Mouse (Mus musculus): ENCODE measurements at regions not wholly inside any gene's neighbourhood (a gene's known extent, or its start where the extent isn't known, plus 50 kb on each side); places are given as distances from the start of the nearest gene placed in this dataset.

DNA sequence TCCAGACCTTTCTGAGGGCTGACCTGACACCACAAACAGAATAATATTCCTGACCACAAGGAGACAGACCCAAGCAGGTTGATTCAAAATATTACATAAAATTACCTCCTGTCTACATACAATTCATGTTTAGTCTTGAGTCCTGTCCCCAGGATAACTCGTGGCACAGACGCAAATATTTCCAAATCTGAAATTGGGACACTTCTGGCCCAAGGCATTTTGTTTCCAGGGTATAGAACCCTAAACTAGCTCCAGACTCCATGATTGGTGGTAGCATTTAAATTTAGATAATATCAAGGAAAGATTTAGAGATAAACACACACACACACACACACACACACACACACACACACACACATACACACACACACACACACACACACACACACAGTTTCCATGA lies 498.7 kb downstream of the Med13l start:
- no peak for DNase-seq (ENCODE audit: low spot score)

DNA sequence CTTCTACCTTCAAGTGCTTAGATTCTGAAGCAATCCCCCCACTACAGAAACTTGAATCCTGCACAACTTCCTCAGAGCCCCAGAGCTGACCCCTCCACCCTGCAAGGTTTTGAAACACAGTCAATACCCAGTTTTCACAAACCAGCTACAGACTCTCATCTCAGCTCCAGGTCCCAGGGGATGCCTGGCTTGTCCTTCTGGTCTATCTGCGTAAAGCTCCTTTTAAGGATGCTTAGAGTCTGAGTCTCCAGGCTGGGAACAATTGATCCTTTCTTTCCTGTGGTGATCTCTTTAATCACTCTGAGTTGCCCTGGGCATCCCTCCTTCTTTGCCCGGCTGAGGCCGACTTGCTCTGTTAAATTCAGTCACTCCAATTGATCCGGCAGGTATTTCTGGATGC lies 500.4 kb downstream of the Med13l start:
- no peak for DNase-seq (ENCODE audit: low spot score)

DNA sequence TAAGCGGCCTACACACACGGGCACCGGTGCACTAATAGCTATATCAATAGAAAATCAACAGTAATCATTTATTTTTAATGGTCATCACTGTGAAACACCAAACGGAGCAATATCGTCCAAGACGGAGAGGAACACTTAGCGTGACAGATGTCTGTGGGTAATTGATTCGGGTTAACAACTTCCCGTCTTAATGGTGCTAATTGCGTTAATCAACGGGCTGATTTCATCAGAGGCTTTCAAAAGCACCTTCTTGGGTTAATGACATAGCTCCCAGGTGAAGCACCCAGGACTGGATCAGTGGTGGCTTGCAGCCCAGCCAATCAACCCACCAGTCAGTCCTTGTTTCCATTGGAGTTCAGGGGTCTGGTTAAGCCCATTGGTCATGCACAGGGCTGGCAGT lies 502.0 kb downstream of the Med13l start:
- no peak for DNase-seq (ENCODE audit: low spot score)

DNA sequence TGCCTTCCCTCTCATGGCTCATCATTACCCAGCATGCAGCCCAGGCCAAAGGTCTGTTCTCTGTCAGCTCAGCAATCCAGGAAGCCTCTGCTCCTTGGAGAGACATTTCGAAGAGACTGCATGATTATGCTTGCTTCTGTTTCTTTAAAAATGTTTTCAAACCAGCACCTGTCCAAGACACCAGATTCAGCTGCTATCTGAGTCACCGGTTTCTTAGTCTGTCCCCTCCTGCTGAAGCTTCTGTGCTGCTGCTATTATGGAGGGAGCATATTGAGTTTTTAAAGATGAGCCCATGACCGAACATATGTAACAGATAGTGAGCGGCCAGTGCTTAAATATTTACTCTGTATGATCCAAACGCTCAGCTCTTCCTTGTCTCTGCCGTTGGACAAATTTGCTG lies 506.2 kb downstream of the Med13l start:
- no peak for DNase-seq (ENCODE audit: low spot score)

DNA sequence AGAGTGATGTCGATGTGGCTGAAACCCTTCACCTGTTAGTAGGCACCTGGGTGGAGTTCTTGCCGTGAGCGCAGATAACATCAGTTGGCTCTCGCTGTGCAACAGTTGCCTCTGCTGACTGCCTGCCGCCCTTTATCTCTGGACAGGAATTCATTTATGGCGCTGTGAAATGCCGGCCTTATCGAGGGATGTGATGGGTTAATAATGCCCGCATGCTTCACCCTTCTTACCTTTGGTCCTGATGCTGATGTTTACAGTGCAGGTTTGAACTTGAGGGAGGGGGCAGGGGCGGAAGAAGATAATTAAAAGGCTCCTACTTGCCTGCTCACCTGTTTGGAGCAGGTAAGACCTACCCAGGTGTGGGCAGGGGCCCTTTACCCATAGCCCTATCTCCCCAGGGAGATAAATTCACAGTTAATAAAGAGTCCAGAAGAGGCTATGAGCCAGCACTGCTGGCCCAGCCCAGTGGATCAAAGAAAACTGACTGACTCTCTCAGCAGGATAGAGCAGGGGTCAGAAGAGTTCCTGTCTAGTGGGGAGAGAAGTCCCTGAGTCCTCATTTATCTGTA lies 509.4 kb downstream of the Med13l start:
- DNase-seq (ENCODE audit: low spot score), result no peak

DNA sequence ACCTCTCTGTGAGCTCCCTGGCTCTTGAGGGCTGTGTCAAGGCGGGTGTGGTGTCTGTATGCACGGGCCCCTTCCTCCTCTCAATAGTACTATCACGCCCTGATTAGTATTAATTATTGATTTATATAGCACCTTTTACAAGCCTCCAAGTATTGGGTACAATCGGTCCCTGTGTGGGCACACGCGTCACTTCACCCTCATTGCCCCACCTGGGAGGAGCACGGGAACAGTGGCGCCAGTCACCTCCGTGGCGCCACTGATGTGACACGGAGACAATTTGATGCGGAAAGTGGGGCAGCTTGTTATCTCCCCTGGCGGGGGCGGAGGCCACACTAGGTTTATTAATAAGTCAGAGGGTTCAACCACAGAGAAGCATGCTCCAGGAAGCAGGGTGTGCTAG lies 512.2 kb downstream of the Med13l start:
- DNase-seq (ENCODE audit: low spot score), result no peak

DNA sequence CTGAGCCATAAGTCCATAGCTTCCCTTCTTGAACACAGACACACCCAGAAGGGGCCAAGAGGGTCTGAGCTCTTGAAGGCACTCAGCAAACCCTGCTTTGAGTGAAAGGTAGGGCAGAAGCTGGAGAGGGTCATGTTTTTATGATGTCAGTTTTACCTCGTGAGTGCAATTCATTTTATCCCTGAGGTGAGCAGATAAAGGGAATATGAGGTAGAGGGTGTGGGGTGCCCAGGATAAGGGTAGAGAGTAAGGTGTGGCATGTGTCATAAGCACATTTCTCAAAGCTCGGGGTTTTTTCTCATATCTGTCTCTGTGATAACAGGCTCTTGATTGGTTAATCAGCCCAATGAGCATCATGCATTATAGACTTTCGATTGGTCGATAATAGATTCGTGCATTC lies 520.3 kb downstream of the Med13l start:
- no peak for DNase-seq (ENCODE audit: low spot score)

DNA sequence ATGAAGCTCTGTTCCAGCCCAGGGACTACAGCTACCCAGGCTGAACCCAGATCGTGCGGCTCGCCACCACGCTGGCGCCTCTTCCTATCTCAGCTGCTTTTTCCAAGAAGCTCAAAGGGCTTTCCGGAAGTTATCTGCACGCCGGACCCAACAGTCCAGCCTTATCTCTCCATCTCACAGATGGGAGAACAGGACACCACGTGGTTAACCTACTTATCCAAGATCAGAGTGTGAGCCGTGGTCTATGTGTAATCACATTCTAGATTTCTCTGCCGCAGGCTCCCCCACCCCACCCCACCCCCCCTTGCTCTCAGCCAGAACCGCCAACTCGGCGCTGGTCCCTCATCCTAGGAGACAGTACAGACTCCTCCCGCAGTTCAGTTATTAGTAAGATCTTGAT lies 522.4 kb downstream of the Med13l start:
- DNase-seq (ENCODE audit: low spot score), result no peak

DNA sequence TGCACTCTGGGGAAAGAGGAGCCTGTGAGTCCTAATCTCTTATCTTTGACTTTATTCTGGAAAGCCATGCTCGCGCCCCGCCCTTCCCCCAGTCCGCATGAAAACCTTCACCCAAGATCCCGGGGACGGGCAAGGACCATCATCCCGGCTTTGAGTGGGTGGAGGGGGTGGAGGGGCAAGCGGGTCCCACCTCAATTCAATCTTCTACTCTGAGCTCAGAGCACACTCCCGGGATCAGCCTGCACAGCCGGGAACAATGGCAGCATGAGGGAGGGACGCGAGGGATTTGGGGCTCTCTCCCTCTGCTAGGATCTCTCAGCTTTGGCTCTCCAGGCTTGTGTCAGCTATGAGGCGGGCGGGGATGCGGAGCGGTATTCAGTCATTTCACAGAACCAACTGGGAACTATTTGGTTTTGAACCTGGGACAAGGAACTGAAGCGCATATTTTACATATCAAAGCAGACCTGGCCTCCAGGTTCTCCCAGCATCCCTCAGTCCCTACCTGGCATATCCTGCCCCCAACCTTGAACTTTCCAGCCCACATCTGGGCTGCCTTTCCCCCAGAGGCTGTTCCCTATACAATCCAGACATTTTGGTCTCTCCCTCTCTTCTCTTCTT lies 537.2 kb downstream of the Med13l start:
- DNase-seq (ENCODE audit: low spot score), result no peak

DNA sequence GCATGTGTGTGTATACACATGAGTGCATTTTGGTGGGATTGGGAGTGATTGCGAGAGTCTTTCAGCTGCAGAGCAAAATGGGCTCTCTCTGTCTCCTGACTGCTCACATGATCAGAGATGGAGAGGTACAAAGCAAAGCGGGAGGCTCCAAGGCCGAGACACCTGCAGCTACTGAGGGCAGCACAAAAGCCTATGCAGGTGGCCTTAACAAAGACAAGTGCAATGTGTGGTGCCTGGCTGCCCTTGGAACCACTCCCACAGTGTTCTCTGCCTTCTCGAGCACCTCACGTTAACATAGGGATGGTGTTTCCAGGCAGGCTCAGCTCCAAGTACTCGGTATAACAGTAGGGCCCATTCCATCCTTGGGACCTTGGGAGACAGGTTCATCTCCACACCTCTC lies 539.3 kb downstream of the Med13l start:
- no peak for DNase-seq (ENCODE audit: low spot score)

DNA sequence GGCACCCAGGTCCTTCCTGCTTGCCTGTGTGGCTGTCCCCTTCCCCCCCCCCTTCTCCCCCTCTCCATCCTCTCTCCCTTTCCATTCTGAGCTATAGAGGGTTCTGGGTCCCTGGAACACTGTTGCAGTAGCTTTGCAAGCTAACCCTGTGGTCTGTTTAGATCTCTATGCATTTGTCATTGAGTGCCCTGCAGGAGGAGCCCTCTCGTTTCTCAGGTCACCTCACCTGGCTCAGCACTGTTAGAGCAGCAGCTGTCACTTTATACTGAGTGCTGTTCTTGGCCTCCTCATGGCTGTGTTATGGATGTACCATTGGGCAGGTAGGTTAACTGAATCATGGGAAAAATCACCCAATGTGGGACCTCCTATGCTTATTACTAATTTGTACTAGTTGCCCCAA lies 543.0 kb downstream of the Med13l start:
- no peak for DNase-seq (ENCODE audit: low spot score)

DNA sequence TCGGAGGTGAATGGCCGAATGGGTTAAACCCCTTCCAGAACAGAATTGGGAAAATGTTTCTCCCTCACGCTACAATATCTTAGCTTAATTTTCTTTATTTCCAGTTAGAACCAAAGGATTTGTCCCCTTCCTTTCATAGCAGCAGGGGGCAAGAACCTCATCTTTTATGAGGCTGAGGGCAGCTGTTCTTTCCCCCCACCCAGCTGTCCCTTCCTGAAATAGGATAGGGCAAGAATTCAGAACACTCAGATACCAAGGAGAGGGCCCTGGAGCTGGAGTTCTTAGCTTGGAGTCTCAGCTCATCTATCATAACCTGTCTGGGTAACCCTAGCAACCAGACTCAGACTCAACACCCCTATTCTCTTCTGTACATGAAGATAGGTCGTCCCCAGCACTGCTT lies 547.4 kb downstream of the Med13l start:
- DNase-seq (ENCODE audit: low spot score), result no peak

DNA sequence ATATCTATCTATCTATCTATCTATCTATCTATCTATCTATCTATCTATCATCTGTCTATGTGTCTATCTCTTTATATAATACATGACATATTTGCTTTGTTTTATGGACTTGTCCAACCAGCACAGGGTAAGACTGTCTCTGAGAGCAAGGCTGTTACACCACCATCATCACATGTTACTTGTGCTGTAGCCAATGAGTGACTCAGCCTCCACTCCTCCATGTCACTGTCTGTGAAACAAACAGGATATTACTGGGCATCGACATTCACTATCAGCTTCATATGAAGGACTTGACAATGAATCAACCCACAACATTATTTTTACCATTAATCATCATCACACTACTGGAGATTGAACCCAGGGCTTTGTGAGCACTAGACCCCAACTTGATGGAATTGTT lies 549.0 kb downstream of the Med13l start:
- no peak for DNase-seq (ENCODE audit: low spot score)

DNA sequence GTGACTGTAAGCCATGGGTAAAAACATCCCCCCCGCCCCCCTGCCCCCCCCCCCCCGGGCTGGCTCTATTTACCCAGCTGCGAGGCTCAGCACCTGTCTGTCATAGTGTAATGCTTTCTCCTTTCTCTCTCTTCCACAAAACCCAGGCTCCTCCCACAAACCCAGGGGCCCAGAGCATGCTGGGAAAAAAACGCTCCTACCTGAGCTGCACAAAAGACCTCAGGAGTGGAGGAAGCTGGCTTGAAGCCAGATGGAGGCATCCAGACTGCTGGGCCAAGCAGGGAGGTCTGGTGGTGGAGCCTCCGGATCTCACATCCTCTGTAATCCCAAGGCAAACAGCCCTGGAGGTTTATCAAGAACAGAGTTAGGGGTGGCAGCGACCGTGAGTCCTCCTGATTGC lies 553.6 kb downstream of the Med13l start:
- no peak for DNase-seq (ENCODE audit: low spot score)

DNA sequence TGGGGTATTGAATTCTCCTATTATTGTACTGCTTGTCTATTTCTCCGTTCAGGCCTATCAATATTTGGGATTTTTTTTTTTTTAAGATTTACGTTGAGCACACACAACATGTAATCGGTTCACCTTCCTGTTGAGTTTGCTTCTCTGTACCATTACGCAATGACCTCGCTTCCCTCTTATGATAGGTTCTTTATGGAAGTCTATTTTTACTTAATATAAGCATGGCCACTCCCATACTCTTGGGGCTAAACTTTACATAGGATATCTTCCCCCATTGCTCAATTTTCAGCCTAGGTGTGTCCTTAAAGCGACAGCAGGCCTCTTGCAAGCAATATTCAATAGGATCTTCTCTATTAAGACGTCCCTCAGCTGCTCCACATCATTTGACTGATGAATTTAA lies 544.7 kb upstream of the Tbx3 start:
- DNase-seq (ENCODE audit: low spot score), result no peak

DNA sequence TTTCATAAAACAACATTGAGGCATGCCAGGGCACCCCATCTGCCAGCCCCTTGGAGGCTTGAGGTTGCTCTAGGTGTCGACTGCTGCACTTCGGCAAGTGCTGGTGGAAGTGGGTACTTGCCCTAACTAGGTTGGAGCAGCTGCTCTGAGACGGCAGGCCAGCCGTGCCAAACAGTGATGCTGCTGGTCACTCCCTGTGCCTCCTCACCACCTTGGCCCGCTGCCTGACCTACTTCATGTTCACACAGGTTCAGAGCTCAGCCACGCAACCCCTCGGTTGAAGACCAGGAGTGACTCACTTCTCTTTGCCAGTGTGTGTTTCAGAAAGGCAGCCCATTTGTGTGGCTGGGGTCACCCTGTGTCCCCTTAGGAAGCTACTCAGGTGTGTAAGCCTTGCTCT lies 540.3 kb upstream of the Tbx3 start:
- no peak for DNase-seq (ENCODE audit: low spot score)

DNA sequence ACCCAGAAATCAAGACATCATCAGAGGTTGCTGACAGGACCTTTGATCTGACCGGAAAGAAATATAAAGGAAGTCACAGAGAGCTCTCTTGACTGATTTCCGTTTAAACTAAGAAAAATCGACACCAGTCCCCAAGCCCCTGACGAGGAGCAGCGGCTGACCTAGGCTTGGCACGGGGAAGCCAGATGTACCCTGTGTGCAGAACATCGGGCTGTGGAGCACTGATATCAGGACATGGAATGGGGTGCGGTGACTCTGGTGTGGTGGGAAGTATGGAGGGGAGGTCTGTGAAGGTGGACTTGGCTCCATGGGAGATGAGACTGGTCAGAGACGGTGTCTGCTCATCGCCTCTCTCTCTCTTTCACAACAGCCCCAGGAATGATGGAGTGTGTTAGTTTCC lies 539.0 kb upstream of the Tbx3 start:
- DNase-seq (ENCODE audit: low spot score), result no peak

DNA sequence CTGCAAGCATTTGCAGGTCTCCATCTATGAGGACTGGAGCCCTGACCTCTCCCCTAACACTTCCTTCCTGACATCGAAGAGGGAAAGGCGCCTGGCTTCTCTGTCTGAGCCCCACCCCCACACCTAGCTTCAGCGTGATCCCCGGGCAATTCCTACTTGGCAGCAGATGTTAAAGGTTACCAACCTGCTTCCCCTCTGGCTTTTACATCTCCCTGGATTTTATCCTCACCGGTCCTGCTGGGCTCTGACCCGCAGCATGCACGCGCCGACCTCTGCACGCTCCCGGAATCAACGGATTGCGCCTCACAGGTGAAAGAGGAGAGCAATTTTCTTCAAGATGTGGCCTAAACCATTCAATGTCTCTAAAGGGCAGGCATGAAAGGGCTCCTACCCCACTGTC lies 537.1 kb upstream of the Tbx3 start:
- no peak for DNase-seq (ENCODE audit: low spot score)

DNA sequence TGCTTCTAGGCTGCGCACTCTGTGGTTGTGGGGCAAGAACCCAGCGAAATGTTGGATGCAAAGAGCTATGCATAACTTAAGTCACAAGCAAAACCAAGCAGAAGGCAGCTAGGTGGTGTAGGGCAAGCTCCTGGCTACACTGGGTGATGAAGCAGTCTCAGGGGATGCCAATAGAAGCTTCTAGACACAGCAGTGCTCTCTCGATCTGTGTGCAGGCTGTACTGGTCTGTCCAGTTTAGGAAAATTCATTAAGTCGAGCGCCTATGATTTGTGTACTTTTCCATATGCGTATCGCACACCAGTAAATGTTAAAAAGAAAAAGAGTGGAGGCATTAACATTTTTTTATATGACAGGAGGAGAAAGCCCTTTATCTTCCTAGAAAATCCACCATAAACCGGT lies 533.6 kb upstream of the Tbx3 start:
- no peak for DNase-seq (ENCODE audit: low spot score)

DNA sequence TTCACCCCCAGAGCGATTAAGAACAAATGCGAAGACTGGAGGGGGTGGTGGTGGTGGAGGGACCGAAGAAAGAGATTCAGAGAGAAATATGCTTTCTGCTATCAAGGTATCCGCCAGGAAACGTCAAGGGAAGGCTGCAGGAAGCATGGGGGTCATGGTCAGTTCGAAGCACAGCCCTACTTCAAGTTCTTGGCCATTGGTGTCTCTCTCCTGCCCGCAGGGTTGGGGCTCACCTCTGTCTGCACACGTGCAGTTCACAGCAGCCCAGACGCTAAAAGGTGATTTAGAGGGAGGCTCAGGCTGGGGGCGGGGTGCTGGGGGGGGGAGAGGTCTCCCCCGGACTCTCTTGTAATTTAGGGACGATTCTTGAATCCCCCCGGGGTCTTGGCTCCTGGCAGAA lies 533.1 kb upstream of the Tbx3 start:
- DNase-seq (ENCODE audit: low spot score), result no peak

DNA sequence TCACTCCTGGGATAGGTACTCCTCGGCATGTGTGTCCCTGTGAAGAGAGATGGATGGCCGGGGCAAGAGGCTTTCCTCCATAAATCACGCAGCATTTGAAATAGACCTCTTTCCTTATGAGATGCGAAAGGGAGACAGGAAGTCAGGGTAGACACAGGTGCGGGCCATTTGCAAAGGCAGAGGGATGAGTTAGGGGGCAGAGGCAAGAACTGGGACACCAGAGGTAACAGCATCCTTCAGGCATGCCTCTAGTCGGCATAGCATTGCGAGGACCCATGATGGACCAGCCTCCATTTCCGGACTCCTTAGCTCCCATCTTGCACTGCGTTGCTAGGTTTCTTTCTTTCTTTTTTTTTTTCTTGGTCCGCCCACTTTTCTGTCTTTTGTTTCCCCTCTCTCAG lies 532.6 kb upstream of the Tbx3 start:
- DNase-seq (ENCODE audit: low spot score), result no peak

DNA sequence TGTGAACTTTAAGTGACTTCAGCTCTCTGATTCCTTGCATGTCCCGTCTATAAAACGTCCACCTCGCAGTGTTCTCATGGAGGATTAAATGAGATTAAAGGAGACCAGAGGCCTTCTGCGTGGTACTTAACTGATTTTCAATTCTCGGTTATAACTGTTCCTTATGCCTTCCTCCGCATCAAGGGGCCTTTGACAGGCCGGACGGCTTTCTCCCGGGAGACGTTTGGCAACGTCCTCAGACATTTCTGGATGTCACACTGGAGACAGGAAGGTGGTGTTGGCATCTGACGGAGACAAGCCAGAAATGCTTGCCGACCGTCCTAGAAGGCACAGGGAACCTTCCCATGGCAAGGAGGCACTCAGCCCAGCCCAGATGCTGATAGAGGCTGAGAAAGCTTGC lies 532.2 kb upstream of the Tbx3 start:
- no peak for DNase-seq (ENCODE audit: low spot score)

DNA sequence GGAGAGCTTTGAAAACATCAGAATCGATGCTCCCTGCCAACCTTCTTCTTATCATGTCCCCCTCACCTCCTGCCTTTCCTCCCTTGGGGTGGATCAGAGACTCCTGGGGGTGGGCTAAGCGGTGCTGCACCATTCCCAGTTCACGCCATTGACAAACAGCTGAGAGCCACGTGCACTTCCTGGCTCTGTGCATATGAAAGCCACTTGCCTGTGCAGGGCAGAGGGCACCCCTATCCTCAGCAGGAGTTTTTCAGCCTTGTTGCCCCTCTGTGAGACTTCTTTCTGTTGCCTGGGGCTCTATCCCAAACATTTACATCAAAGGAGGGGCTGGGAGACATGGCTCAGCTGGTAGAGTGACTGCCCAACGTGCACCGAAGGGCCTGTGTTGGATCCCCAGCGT lies 531.1 kb upstream of the Tbx3 start:
- no peak for DNase-seq (ENCODE audit: low spot score)

DNA sequence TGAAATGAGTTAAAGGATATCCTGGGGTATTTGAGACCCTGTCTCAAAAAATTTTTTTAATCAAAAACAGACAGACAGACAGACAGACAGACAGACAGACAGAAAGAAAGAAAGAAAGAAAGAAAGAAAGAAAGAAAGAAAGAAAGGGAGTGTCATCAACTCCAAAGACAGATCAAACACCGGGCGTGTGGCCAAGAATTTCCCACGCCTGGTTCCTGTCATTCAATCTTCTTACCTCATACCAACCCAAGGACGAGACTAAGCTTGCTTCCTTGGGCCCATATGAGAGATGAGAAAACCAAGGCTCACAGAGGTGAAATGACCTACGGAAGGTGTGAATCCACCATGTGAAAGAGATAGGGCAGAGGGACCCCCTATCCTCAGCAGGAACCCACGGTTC lies 530.7 kb upstream of the Tbx3 start:
- no peak for DNase-seq (ENCODE audit: low spot score)

DNA sequence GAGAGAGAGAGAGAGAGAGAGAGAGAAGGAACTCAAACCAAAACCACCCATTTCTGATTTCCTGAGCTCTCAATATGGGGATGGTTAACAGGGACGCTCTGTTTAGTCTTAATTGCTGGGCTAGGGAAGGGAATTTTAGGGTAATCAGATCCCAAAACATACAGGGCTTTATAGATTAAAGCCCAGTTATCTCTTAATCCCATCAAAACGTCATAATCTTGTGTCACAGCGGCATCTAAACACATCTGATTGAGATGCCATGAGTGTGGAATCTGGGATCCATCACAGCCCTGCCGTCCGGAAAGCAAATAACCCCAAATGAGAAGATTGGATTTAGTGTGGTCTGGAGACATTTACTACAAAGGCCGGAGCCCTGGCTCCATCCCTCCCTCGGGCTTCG lies 527.1 kb upstream of the Tbx3 start:
- DNase-seq (ENCODE audit: low spot score), result no peak
